Mouse (Mus musculus) midbrain, embryonic 13.5 days (tissue): ENCODE data around the gene AI464131. TPM values are rescaled to one million over a fixed set of nuclear protein-coding genes. Genes with fewer than 3 reads are reported as not detected.
A peak's percentile ranks its signal among the peaks of the same experiment; 100 is the strongest.

ENCODE experiments used
- ATAC-seq: fragments of 200-750 bp; cut with Nextera tagmentation; 2 replicates; pipeline ENCODE4 v1.8.0; 2017; ENCODE audit warnings: mild to moderate bottlenecking, moderate TSS enrichment, moderate library complexity
- H3K27ac ChIP-seq: fragments of 300-500 bp; sonication (generic); 2 replicates; pipeline ENCODE4 v1.5.1; 2015; ENCODE audit warnings: inconsistent platforms, mild to moderate bottlenecking, moderate library complexity
- H3K27me3 ChIP-seq: fragments of 300-500 bp; sonication (generic); 2 replicates; pipeline ENCODE4 v1.6.1; 2015; ENCODE audit warnings: mild to moderate bottlenecking, inconsistent platforms
- H3K36me3 ChIP-seq: fragments of 300-500 bp; sonication (generic); 2 replicates; pipeline ENCODE4 v1.6.1; 2015; ENCODE audit warnings: mild to moderate bottlenecking, inconsistent platforms
- H3K4me1 ChIP-seq: fragments of 300-500 bp; sonication (generic); replicated peaks from 2 replicates; pipeline ENCODE4 v1.6.1; 2015; ENCODE audit warnings: inconsistent platforms
- H3K4me2 ChIP-seq: fragments of 300-500 bp; sonication (generic); replicated peaks from 2 replicates; pipeline ENCODE4 v1.6.1; 2015; ENCODE audit warnings: moderate library complexity, mild to moderate bottlenecking, inconsistent platforms
- H3K4me3 ChIP-seq: fragments of 300-500 bp; sonication (generic); replicated peaks from 2 replicates; pipeline ENCODE4 v1.5.1; 2015; ENCODE audit warnings: mild to moderate bottlenecking, inconsistent platforms
- H3K9ac ChIP-seq: fragments of 300-500 bp; sonication (generic); replicated peaks from 2 replicates; pipeline ENCODE4 v1.6.1; 2015; ENCODE audit warnings: mild to moderate bottlenecking, inconsistent platforms
- H3K9me3 ChIP-seq: fragments of 300-500 bp; sonication (generic); 2 replicates; pipeline ENCODE4 v1.6.1; 2016; ENCODE audit warnings: mild to moderate bottlenecking, inconsistent platforms
- WGBS: fragments of 180-500 bp; shearing (Covaris S2); methylation state at CpG from one replicate; pipeline ENCODE4 v1.1.7; 2015; 5-methylcytosine and 5-hydroxymethylcytosine counted together
- polyA plus RNA-seq: library from polyadenylated mRNA; unstranded; fragments of >200 nt; fragmentation: Nextera tagmentation; extraction: Ambion mirVana; gene quantifications from 2 replicates; pipeline ENCODE4 v1.2.1, GENCODE M21; 2015

Gene AI464131
- 5.5 and 5.7 TPM in 2 replicates for polyA plus RNA-seq

DNA sequence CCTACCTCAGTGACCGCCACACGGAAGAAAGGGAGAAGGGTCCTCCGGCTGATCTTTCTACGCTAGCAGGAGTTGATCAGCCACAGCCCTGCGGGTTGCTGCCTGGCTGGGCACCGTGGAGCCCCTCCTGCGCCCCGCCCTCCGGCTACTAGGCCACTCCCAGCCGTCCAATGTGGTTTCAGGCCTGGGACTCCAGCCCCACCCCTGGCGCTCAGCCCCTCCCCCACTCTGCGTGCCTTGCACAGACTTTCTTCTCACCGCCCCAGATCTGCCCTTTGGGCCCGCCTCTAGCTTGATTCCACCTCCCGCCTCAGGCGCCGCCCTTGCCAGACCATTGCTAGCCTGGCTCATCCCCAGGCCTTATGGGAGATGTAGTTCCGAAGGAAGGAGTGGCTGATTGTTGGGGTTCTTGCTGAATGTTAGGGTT is at the start of gene AI464131:
Gene AI464131 (minus strand): TSS at position 91 of the 427 bp plus-strand sequence.
- Histone ChIP-seq H3K27ac (peak within 1 kb of the TSS; percentile 60), H3K4me1 (peaks cover 49% of the 10 kb centered on the region), H3K4me2 (peak within 1 kb of the TSS; percentile 61), H3K27me3 (peaks cover 45% of the 10 kb centered on the region), H3K36me3 (no peaks in the 10 kb centered on the region), H3K4me3 (peak within 1 kb of the TSS; percentile 40), H3K9me3 (no peaks in the 10 kb centered on the region), H3K9ac (peak within 1 kb of the TSS; percentile 58)
- ATAC-seq: peak; percentile 87
- whole genome bisulfite sequencing: 1% methylated on average over 17 of the region's 18 CpGs

DNA sequence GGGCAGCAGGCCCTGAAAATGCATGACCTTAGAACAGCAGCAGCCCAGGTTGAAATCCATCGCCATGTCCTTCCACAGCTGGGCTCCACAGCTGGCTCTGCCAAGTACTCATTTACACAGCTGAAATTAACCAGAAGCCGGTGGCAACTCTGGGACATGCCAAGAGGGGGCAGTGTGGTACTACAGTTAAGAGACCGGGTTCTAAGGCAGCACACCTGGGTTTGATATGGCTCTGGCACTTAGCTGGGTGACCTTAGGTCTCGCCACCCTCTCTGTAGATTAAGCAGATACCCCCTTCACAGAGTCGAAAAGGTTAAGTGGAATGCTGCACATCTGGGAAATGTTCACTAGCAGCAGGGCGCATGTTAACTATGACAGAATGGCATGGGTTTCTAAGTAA is 49.7 kb upstream of the AI464131 start:
- H3K27ac ChIP-seq: no peak overlapping the region
- 45% methylated on average over 6 of the region's 6 CpGs for WGBS
- H3K4me2 ChIP-seq: no peak overlapping the region
- H3K4me3 ChIP-seq: no peak overlapping the region
- H3K9ac ChIP-seq: no peak overlapping the region
- no peaks in the 10 kb centered on the region for H3K27me3 ChIP-seq
- H3K9me3 ChIP-seq: no peaks in the 10 kb centered on the region
- H3K36me3 ChIP-seq: no peaks in the 10 kb centered on the region
- peaks cover 46% of the 10 kb centered on the region for H3K4me1 ChIP-seq
- ATAC-seq: peak; percentile 34; the same call in 1 of the 2 replicates

DNA sequence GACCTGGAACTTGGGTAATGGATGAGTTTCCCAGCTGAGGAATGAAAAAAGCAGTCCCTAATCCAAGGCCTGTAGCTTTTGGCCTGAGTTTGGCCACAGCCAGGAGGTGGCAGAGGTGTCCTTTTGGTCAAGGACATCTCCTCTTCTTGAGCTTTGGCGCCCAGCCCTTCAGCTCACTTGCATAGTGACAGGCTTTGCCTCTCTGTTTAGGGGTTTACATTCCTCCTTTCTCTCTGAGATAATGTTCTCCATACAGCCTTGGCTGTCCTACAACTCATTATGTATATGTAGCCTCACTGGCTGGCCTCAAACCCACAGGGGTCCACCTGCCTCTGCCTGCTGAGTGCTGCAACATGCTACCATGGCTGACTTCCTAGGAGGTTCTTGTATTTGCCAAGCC is 44.2 kb upstream of the AI464131 start:
- no peak for ATAC-seq
- H3K27me3 ChIP-seq: no peaks in the 10 kb centered on the region
- no peak overlapping the region for H3K27ac ChIP-seq
- H3K9ac ChIP-seq: no peak overlapping the region
- H3K9me3 ChIP-seq: no peaks in the 10 kb centered on the region
- no peak overlapping the region for H3K4me3 ChIP-seq
- WGBS: 89% methylated on average over 1 of the region's 1 CpGs
- peaks cover 34% of the 10 kb centered on the region for H3K4me1 ChIP-seq
- no peak overlapping the region for H3K4me2 ChIP-seq
- no peaks in the 10 kb centered on the region for H3K36me3 ChIP-seq

DNA sequence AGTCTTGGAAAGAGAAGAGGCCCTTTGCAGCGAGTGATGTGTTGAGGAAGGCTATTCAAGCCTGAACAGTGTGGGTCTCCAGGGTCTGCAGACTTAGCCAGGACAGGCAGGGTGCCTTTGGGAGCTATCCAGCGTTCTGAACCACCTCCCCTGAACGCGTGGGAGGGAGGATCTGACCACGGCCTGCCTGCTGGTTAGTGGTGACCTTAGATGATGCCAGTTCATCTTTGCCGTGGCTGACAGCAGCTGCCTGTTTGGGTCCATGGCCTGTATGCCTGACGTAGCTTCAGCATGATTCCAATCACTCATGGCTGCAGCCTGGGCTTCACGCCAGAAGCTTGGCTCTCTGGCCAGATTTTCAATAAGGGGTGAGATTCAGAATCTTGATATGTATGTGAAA is 43.1 kb upstream of the AI464131 start:
- ATAC-seq: no peak
- WGBS: 25% methylated on average over 8 of the region's 8 CpGs

DNA sequence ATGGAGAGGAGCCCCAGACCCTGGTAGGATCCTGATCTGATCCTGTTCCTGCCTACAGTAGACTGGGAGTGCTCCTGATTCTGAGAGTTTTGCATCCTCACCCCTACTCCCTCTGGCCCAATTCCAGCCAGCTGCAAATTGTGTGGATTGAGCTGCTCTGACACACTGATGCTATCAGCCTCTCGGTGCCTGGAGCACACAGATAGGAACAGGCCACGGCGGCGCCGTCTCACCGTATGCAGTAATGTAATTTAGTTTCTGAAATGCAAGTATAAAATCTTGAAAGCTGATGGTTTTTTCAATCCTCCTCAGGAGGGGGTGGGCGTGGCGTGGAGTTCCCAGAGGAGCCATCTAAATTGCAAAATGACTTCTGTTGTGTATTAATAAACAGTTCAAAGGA is 39.3 kb upstream of the AI464131 start:
- 68% methylated on average over 8 of the region's 8 CpGs for WGBS
- H3K4me2 ChIP-seq: no peak overlapping the region
- no peak overlapping the region; the same call in 1 of the 2 replicates for H3K9ac ChIP-seq
- H3K4me3 ChIP-seq: no peak overlapping the region
- H3K27me3 ChIP-seq: no peaks in the 10 kb centered on the region
- H3K36me3 ChIP-seq: peaks cover 7% of the 10 kb centered on the region
- ATAC-seq: peak; percentile 64; the same call in 1 of the 2 replicates
- H3K4me1 ChIP-seq: peaks cover 33% of the 10 kb centered on the region
- no peaks in the 10 kb centered on the region for H3K9me3 ChIP-seq
- peak overlapping the region; percentile 79 for H3K27ac ChIP-seq

More for the DNA sequence above, 43.1 kb upstream of the AI464131 start:
- no peaks in the 10 kb centered on the region for H3K27me3 ChIP-seq
- no peak overlapping the region for H3K9ac ChIP-seq
- H3K36me3 ChIP-seq: no peaks in the 10 kb centered on the region
- H3K9me3 ChIP-seq: no peaks in the 10 kb centered on the region
- H3K4me1 ChIP-seq: peaks cover 36% of the 10 kb centered on the region
- H3K27ac ChIP-seq: no peak overlapping the region; the same call in 1 of the 2 replicates
- H3K4me3 ChIP-seq: no peak overlapping the region
- no peak overlapping the region for H3K4me2 ChIP-seq

DNA sequence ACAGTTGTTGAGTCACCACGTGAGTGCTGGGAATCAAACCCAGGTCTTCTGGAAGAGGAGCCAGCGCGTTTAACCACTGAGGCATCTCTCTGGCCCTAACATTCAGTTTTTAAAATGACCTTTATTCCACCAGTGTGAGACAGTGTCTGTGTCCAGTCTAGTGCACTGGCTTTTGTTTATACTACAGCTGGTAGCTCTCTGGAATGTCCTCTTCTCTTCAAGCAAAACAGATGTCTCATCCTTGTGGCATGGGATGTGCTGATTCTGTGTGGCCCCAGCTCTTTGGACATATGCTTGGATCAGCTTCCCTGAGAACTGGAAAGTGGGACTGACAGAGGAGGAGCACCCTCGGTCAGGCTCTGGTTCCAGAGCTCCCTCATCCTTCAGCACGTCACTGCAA is 32.0 kb upstream of the AI464131 start:
- WGBS: 78% methylated on average over 5 of the region's 5 CpGs
- no peaks in the 10 kb centered on the region for H3K9me3 ChIP-seq
- no peak for ATAC-seq
- no peak overlapping the region for H3K9ac ChIP-seq
- H3K4me2 ChIP-seq: no peak overlapping the region
- peaks cover 7% of the 10 kb centered on the region for H3K36me3 ChIP-seq
- peaks cover 25% of the 10 kb centered on the region for H3K4me1 ChIP-seq
- H3K27me3 ChIP-seq: no peaks in the 10 kb centered on the region
- H3K4me3 ChIP-seq: no peak overlapping the region
- no peak overlapping the region for H3K27ac ChIP-seq

DNA sequence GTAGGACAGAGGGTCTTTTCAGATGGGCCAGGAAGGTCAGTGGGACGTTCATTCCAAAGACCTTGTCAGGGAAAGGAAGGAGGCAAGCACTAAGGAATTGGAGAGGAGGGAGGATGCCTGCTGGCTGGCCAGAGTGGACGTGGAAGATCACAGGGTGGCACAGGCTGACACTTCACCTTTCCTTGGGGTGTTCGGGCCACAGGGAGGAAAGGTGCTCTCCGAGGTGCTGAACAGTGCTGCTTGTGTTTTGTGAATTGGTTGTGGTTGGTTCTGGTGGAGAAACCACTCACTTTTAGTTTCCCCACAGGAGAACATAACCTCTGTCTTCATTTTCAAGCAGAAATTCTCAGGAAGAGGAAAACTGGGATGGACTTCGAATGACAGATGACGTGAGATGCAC is 29.5 kb upstream of the AI464131 start:
- no peak overlapping the region for H3K9ac ChIP-seq
- H3K4me1 ChIP-seq: peaks cover 45% of the 10 kb centered on the region
- no peak overlapping the region for H3K4me2 ChIP-seq
- 33% methylated on average over 6 of the region's 6 CpGs for WGBS
- H3K27ac ChIP-seq: no peak overlapping the region
- H3K9me3 ChIP-seq: no peaks in the 10 kb centered on the region
- H3K27me3 ChIP-seq: no peaks in the 10 kb centered on the region
- H3K36me3 ChIP-seq: peaks cover under 1% of the 10 kb centered on the region
- H3K4me3 ChIP-seq: no peak overlapping the region
- no peak for ATAC-seq

DNA sequence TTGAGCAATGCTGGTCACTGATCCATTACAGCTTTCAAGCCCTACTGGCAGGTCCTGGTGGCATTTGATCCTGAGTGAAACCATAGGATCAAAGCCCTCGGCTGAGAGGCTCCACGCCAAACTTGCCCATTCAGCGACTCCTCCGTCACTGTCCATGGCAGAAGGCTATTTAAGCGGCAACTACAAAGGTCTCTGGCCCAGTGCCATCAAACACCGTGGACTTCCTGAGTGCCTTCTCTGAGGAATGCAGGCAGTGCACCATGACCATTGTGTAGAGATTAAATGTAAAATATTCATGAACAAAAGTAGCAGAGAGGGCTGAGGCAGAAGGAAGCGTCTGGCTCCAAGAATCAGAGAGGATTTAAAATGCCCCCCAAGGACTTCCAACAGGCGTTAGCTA is 25.1 kb upstream of the AI464131 start:
- peak; percentile 53 for ATAC-seq
- H3K9me3 ChIP-seq: no peaks in the 10 kb centered on the region
- WGBS: 3% methylated on average over 8 of the region's 8 CpGs
- no peak overlapping the region for H3K4me3 ChIP-seq
- H3K9ac ChIP-seq: no peak overlapping the region
- H3K4me1 ChIP-seq: peaks cover 58% of the 10 kb centered on the region
- H3K4me2 ChIP-seq: no peak overlapping the region
- peak overlapping the region; percentile 71 for H3K27ac ChIP-seq
- H3K36me3 ChIP-seq: peaks cover 6% of the 10 kb centered on the region; the same call in 1 of the 2 replicates
- 0 out of 2 replicates have a peak, but pooled peaks cover 3% of the 10 kb centered on the region for H3K27me3 ChIP-seq

DNA sequence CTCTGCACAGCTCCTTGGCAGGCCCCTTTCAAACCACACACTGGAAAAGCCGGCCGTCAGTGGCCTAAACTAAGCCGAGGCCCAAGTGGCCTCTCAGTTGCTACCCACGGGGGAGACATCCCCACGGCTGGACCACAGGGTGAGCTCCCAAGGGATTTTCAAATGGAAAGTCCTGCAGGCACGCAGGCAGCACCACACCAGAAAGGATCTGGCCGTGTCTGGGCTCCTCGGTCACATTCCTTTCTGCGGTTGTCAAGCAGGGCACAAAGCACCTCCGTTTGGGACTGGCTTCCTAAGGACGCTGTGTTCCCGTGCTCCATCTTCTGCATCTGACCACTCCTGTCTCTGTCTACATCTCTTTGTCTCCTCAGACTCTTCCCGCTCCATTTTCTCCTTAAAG is 24.2 kb upstream of the AI464131 start:
- Histone ChIP-seq H3K4me3 (no peak overlapping the region), H3K9me3 (no peaks in the 10 kb centered on the region), H3K4me1 (peaks cover 58% of the 10 kb centered on the region), H3K36me3 (peaks cover 6% of the 10 kb centered on the region; the same call in 1 of the 2 replicates), H3K27ac (peak overlapping the region; percentile 77), H3K27me3 (0 out of 2 replicates have a peak, but pooled peaks cover 3% of the 10 kb centered on the region), H3K9ac (peak overlapping the region; percentile 30), H3K4me2 (peak overlapping the region; percentile 17; the same call in 1 of the 2 replicates)
- 5% methylated on average over 13 of the region's 13 CpGs for WGBS
- ATAC-seq: peak; percentile 32; the same call in 1 of the 2 replicates

DNA sequence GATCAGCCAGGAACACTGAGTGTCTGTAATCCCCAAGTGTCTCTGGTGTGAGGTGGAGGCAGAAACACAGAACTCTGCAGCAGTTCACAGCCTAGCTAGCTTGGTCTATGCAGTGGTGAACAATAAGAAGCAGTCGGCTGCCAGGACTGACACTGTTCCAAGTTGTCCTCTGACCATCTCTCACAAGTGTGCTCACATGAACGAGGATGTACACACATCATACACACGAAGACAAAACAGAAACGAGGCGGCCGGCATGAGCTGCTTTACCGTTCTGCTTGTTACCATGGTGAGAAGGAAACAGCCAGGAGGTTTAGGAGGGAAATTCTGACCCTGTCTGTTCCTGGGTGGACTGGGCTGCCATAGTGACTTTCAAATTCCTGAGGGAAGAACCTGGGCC is 23.7 kb upstream of the AI464131 start:
- peaks cover 10% of the 10 kb centered on the region for H3K36me3 ChIP-seq
- 0 out of 2 replicates have a peak, but pooled peaks cover 3% of the 10 kb centered on the region for H3K27me3 ChIP-seq
- no peaks in the 10 kb centered on the region for H3K9me3 ChIP-seq
- peak overlapping the region; percentile 77 for H3K27ac ChIP-seq
- ATAC-seq: no peak; the same call in 1 of the 2 replicates
- WGBS: 5% methylated on average over 7 of the region's 7 CpGs
- H3K4me1 ChIP-seq: peaks cover 53% of the 10 kb centered on the region
- H3K4me3 ChIP-seq: no peak overlapping the region
- peak overlapping the region; percentile 30; the same call in 1 of the 2 replicates for H3K9ac ChIP-seq
- H3K4me2 ChIP-seq: 0 out of 2 replicates have a peak overlapping the region, but pooled peaks have one; percentile 17

DNA sequence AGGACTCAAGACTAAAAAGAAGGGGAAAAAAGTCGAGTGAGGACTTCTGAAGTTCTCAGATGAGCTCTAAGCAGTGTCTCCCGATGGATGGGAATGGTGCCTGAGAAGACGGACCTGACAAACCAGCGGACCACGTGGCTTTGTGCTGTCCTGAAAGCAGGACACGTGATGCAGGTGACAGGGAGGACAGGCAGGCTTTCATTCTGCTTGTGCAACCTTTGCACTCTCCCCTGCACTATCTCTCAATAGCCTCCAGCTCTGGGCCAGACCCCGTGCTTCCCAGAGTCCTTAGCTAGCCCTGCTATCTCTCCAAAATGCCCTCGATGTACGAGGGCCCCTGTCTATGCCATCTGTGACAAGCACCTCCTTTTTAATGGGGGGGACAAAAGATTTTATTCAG is 22.0 kb upstream of the AI464131 start:
- Histone ChIP-seq H3K27me3 (0 out of 2 replicates have a peak, but pooled peaks cover 3% of the 10 kb centered on the region), H3K27ac (no peak overlapping the region), H3K36me3 (peaks cover 18% of the 10 kb centered on the region), H3K4me3 (no peak overlapping the region), H3K9ac (no peak overlapping the region), H3K4me1 (peaks cover 42% of the 10 kb centered on the region), H3K9me3 (no peaks in the 10 kb centered on the region), H3K4me2 (no peak overlapping the region)
- 76% methylated on average over 9 of the region's 9 CpGs for WGBS
- ATAC-seq: no peak

DNA sequence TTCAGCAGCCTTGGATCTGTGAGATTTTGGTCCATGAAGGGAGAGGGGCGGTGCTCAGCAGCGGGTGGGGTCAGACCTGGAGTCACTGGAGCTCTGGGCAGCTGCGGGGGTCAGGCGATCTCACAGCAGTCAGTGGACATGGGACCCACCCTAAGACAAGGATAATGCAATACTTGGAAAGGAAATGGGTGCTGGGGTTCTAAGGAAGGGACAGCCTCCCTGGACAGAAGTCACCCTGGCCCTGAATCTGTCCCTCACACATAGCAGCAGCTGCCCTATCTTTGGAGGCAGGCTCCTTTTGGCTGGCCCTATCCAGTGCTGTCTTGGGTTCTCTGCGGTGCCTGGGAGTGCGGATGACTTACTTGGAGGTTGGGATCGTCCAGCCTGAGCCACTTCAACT is 21.0 kb upstream of the AI464131 start:
- Histone ChIP-seq H3K9me3 (no peaks in the 10 kb centered on the region), H3K4me3 (no peak overlapping the region), H3K27ac (no peak overlapping the region), H3K27me3 (0 out of 2 replicates have a peak, but pooled peaks cover 3% of the 10 kb centered on the region), H3K9ac (no peak overlapping the region), H3K4me1 (peaks cover 37% of the 10 kb centered on the region), H3K4me2 (no peak overlapping the region), H3K36me3 (peaks cover 28% of the 10 kb centered on the region)
- 86% methylated on average over 7 of the region's 7 CpGs for whole genome bisulfite sequencing
- ATAC-seq: no peak

DNA sequence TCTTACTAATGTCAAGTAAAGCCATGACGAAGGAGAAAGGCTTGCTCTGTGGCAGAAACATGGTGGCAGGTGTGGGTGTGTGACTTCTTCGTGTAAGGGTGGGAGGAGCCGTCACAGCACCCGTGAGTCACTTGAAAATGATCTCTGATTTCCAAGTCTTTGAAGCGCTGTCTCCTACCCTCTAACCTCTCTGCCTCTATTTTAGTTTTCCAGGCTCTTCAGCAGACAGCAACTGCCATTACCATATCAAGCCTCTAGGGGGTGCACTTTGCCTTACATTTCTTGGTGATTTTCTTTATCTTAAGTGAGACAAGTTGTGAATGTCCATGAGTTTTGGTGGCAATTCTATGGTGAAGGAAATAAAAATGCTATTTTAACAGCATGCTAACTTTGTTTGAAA is 19.9 kb upstream of the AI464131 start:
- ATAC-seq: no peak
- 63% methylated on average over 5 of the region's 5 CpGs for WGBS

More for the DNA sequence above, 19.9 kb upstream of the AI464131 start:
- Histone ChIP-seq H3K4me2 (no peak overlapping the region), H3K27ac (no peak overlapping the region), H3K36me3 (peaks cover 38% of the 10 kb centered on the region), H3K27me3 (0 out of 2 replicates have a peak, but pooled peaks cover 3% of the 10 kb centered on the region), H3K4me3 (no peak overlapping the region), H3K4me1 (peaks cover 26% of the 10 kb centered on the region), H3K9me3 (no peaks in the 10 kb centered on the region), H3K9ac (no peak overlapping the region)
